Mouse (Mus musculus): ENCODE results near the gene Folr1. TPM values are rescaled to one million over a fixed set of nuclear protein-coding genes. Genes with fewer than 3 reads are reported as not detected.

The Folr1 gene
- polyA plus RNA-seq, 1 experiment, result 8.0 TPM

DNA sequence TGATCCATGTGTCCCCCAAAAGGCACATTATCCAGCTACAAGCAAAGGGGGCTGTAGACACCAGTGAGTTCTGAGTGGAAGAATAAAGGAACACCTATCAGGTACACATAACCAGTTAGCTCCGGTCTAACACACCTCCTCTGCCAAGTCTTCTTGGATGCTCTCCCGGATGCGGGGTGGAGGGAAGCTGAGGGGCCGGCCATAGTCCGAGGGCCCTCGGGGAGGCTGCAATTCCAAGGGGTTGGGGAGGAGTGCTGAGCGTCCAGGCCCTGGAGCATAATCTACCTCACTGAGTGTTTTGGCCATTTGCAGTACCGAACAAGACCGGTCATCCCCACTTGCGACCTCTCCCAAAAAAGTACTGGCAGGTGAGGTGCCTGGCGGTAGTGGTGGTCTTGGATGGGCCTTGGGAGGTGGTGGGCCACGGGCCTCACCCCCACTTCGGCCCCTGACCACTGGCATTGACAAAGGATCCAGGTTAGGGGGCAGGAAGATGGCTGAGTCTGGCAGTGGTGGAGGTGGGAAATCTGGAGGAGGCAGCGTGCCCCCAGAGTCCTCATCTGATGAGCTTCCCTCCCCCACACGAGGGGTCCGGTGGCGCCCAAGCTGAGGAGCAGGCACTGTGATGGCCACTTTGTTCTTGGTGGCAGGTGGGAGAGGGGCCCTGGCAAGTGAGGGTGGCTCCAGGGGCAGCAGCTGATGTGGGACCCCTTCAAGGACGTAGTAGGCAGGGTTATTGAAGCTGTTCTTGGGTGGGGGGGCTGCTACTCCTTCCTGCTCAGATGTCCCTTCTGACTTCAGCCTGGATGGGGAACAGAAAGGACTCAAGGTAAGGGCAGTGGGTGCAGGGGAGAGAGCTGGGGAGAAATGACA, 46.6 kb downstream of the Folr1 start:
- Histone ChIP-seq H3K4me3 (replicated peaks; ENCODE audit: insufficient read depth, low read depth, low read length) (no peak overlapping the region), H3K4me1 (ENCODE audit: control insufficient read depth, insufficient read depth, low read length) (peaks cover 2% of the 10 kb centered on the region; the same call in 1 of the 2 replicates), H3K27ac (ENCODE audit: insufficient read depth, low read length) (no peak overlapping the region), H3K27me3 (ENCODE audit: control insufficient read depth, insufficient read depth, low read length) (peaks cover 2% of the 10 kb centered on the region; the same call in 1 of the 2 replicates)
- TF ChIP-seq CTCF (IDR thresholded peaks at IDR 0.05; ENCODE audit: borderline replicate concordance, insufficient read depth, low read depth, low read length) (no peak), POLR2A (IDR thresholded peaks at IDR 0.05; ENCODE audit: borderline replicate concordance, insufficient read depth, low read length) (no peak)
- 66% methylated on average over 18 of the region's 18 CpGs for WGBS
- DNase-seq, result no peak

DNA sequence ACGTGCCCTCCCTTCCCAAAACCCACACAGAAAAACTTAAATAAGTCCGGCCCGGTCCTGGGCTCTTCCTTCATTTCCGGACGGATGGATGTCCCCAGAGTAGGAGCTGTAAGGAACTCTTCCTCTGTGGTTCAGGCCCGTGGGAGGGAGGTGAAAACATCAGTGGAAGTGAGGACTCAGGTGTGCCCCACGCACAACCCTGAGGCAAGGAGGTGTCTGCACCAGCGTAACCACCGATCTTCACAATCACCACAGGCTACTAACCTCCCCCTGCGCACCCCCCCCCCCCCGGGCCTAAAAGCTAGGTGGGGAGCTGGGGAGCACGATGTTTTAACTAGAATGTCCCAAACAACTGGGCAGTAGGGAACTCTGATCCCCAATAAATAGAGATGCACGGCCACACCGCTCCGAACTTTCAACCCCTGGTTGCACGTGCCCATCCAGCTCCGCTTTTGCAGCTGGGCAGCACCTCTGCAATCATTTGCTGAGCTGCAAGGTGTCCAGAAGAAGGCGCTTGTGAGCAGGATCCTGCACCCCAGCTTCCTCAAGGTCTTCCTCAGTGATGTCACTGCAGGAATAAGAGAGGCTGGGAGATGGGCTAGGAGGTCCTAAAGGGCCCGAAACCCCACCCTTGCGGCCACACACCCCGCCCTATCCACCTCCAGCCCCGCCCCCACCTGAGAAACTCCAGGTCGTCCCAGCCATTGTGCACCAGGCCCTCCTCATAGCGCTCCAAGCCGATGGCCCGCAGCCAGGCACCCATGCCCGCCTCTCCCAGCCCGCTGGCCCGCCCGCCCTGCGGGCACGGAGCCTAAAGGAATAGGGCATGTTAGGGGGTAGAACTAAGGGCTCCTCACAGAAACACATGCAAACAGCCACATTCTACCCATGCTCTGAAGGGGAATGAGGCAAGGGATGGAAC, 47.5 kb downstream of the Folr1 start:
- WGBS, result 47% methylated on average over 32 of the region's 32 CpGs
- Histone ChIP-seq H3K4me3 (replicated peaks; ENCODE audit: insufficient read depth, low read depth, low read length) (no peak overlapping the region), H3K27ac (ENCODE audit: insufficient read depth, low read length) (no peak overlapping the region), H3K4me1 (ENCODE audit: control insufficient read depth, insufficient read depth, low read length) (peaks cover 2% of the 10 kb centered on the region; the same call in 1 of the 2 replicates), H3K27me3 (ENCODE audit: control insufficient read depth, insufficient read depth, low read length) (peaks cover 6% of the 10 kb centered on the region; the same call in 1 of the 2 replicates)
- DNase-seq, result no peak
- TF ChIP-seq POLR2A (IDR thresholded peaks at IDR 0.05; ENCODE audit: borderline replicate concordance, insufficient read depth, low read length) (no peak), CTCF (IDR thresholded peaks at IDR 0.05; ENCODE audit: borderline replicate concordance, insufficient read depth, low read depth, low read length) (0 out of 2 replicates have a peak, but pooled peaks have one; percentile 26)

- Histone ChIP-seq H3K4me1 (ENCODE audit: control insufficient read depth, insufficient read depth, low read length) (peaks cover 2% of the 10 kb centered on the region; the same call in 1 of the 2 replicates), H3K27me3 (ENCODE audit: control insufficient read depth, insufficient read depth, low read length) (peaks cover 12% of the 10 kb centered on the region; the same call in 1 of the 2 replicates), H3K4me3 (replicated peaks; ENCODE audit: insufficient read depth, low read depth, low read length) (peak overlapping the region; percentile 17), H3K27ac (ENCODE audit: insufficient read depth, low read length) (no peak overlapping the region)
- TF ChIP-seq POLR2A (IDR thresholded peaks at IDR 0.05; ENCODE audit: borderline replicate concordance, insufficient read depth, low read length), result no peak
- no peak for TF ChIP-seq CTCF (IDR thresholded peaks at IDR 0.05; ENCODE audit: borderline replicate concordance, insufficient read depth, low read depth, low read length)
- peak in 1 of 2 experiments; percentile 19 for DNase-seq
- WGBS, result 2% methylated on average over 71 of the region's 71 CpGs
Observed at GRCm38 (mm10) chr7:101821571-101822501, 48.8 kb downstream of the Folr1 start.

DNA sequence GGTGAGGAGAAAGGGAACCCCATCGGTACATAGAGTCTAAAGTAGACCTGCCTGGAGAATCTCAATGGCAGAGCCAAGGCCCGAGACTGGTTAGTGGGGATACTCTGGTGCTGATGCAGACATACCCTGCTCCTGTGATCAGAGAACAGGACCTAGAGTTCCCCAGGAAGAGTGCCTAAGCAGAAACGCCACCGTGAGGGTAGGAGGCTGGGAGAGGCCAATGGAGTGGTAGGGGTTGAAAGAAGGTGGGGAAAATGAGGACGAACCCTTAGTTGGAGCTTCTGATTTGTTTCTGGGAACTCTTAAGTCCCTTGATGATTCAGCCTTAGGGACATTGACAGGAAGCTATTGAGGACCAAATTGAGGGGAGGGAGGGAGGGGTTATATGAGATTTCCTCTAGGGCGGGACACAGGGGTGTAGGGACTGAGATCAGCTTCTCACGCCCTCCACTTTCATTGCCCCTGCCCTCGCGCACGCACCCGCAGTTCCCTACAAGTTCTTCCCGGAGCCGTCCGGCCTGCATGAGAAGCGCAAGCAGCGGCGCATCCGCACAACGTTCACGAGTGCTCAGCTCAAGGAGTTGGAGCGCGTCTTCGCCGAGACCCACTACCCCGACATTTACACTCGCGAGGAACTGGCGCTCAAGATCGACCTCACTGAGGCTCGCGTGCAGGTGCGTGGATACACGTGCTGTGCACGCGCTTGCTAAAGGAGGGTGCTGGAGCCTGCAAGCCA, 50.1 kb downstream of the Folr1 start:
- DNase-seq, result no peak
- H3K27ac ChIP-seq (ENCODE audit: insufficient read depth, low read length), result no peak overlapping the region
- H3K27me3 ChIP-seq (ENCODE audit: control insufficient read depth, insufficient read depth, low read length), result peaks cover 12% of the 10 kb centered on the region; the same call in 1 of the 2 replicates
- TF ChIP-seq CTCF (IDR thresholded peaks at IDR 0.05; ENCODE audit: borderline replicate concordance, insufficient read depth, low read depth, low read length) (no peak), POLR2A (IDR thresholded peaks at IDR 0.05; ENCODE audit: borderline replicate concordance, insufficient read depth, low read length) (no peak)
- 7% methylated on average over 35 of the region's 35 CpGs for WGBS
- H3K4me3 ChIP-seq (replicated peaks; ENCODE audit: insufficient read depth, low read depth, low read length), result no peak overlapping the region
- peaks cover 2% of the 10 kb centered on the region; the same call in 1 of the 2 replicates for H3K4me1 ChIP-seq (ENCODE audit: control insufficient read depth, insufficient read depth, low read length)

GRCm38 (mm10) chr7:101817861-101818401, 52.7 kb downstream of the Folr1 start, which contains the start of gene Phox2a:
TSS of gene Phox2a (plus strand) at chr7:101818313.
- Histone ChIP-seq H3K4me1 (ENCODE audit: control insufficient read depth, insufficient read depth, low read length) (peaks cover 2% of the 10 kb centered on the region; the same call in 1 of the 2 replicates), H3K27ac (ENCODE audit: insufficient read depth, low read length) (no peak within 1 kb of the TSS), H3K4me3 (replicated peaks; ENCODE audit: insufficient read depth, low read depth, low read length) (no peak within 1 kb of the TSS), H3K27me3 (ENCODE audit: control insufficient read depth, insufficient read depth, low read length) (peaks cover 12% of the 10 kb centered on the region; the same call in 1 of the 2 replicates)
- no peak for DNase-seq
- WGBS, result 1% methylated on average over 45 of the region's 45 CpGs
- TF ChIP-seq CTCF (IDR thresholded peaks at IDR 0.05; ENCODE audit: borderline replicate concordance, insufficient read depth, low read depth, low read length) (no peak), POLR2A (IDR thresholded peaks at IDR 0.05; ENCODE audit: borderline replicate concordance, insufficient read depth, low read length) (no peak)

Other genes with a start within 250 kb of the Folr1 start
- gene Clpb, start 207.2 kb downstream of the Folr1 start, polyA plus RNA-seq (2012; rRNA removed), result 33.0 and 37.4 TPM in 2 replicates
- gene Phox2a, start 52.5 kb downstream of the Folr1 start, polyA plus RNA-seq (2012; rRNA removed), result 0.52 and 0.71 TPM in 2 replicates
- gene Inppl1, start 32.6 kb downstream of the Folr1 start, polyA plus RNA-seq (2012; rRNA removed), result 35.4 and 43.9 TPM in 2 replicates
- 0.44 and 0.89 TPM in 2 replicates for gene Folr2, start 13.6 kb downstream of the Folr1 start, polyA plus RNA-seq (2012; rRNA removed)
- 44.7 and 47.3 TPM in 2 replicates for gene Anapc15, start 7.1 kb downstream of the Folr1 start, polyA plus RNA-seq (2012; rRNA removed)
- 197 and 210 TPM in 2 replicates for gene Lamtor1, start 35.1 kb upstream of the Folr1 start, polyA plus RNA-seq (2012; rRNA removed)
- gene Tomt, start 35.6 kb upstream of the Folr1 start, polyA plus RNA-seq (2012; rRNA removed), result 0.13 and 0.21 TPM in 2 replicates
- gene Lrrc51, start 63.1 kb upstream of the Folr1 start, polyA plus RNA-seq (2012; rRNA removed), result 10.2 and 12.4 TPM in 2 replicates
- gene Numa1, start 63.3 kb upstream of the Folr1 start, polyA plus RNA-seq (2012; rRNA removed), result 89.0 and 97.5 TPM in 2 replicates
- gene Il18bp, start 147.9 kb upstream of the Folr1 start, polyA plus RNA-seq (2012; rRNA removed), result 13.7 and 14.6 TPM in 2 replicates
- gene Rnf121, start 194.7 kb upstream of the Folr1 start, polyA plus RNA-seq (2012; rRNA removed), result 65.3 and 66.6 TPM in 2 replicates
- gene Xndc1, start 194.7 kb upstream of the Folr1 start, polyA plus RNA-seq (2012; rRNA removed), result 48.8 and 48.9 TPM in 2 replicates
- gene Xntrpc, start 194.9 kb upstream of the Folr1 start, polyA plus RNA-seq (2012; rRNA removed), result 3.8 and 4.7 TPM in 2 replicates
- 0.39 and 1.6 TPM in 2 replicates for gene Trpc2, start 212.3 kb upstream of the Folr1 start, polyA plus RNA-seq (2012; rRNA removed)
- gene Art1, start 231.0 kb upstream of the Folr1 start, polyA plus RNA-seq (2012; rRNA removed), result not detected in 2 replicates
- gene Art5, start 238.7 kb upstream of the Folr1 start, polyA plus RNA-seq (2012; rRNA removed), result not detected in 2 replicates
- 0.05 and 0.08 TPM in 2 replicates for gene Chrna10, start 246.0 kb upstream of the Folr1 start, polyA plus RNA-seq (2012; rRNA removed)

Measured in cerebellum, adult 2 months (tissue).